Mouse (Mus musculus) lung, postnatal 0 days (tissue): ENCODE results near the gene Rps6ka1.
"Not testable (repeated sequence)": the region's sequence is repeated elsewhere in the genome, so short reads cannot be mapped to it uniquely, and the experiment has no call there.

Experiments used
- CTCF ChIP-seq: IDR thresholded peaks from 2 replicates; pipeline ENCODE4 v1.5.1; 2016; ENCODE audit warnings: antibody characterized with exemption, mild to moderate bottlenecking
- EP300 ChIP-seq: IDR thresholded peaks from 2 replicates; pipeline ENCODE4 v1.6.1; 2016; ENCODE audit warnings: antibody characterized with exemption, mild to moderate bottlenecking, control low read depth

DNA sequence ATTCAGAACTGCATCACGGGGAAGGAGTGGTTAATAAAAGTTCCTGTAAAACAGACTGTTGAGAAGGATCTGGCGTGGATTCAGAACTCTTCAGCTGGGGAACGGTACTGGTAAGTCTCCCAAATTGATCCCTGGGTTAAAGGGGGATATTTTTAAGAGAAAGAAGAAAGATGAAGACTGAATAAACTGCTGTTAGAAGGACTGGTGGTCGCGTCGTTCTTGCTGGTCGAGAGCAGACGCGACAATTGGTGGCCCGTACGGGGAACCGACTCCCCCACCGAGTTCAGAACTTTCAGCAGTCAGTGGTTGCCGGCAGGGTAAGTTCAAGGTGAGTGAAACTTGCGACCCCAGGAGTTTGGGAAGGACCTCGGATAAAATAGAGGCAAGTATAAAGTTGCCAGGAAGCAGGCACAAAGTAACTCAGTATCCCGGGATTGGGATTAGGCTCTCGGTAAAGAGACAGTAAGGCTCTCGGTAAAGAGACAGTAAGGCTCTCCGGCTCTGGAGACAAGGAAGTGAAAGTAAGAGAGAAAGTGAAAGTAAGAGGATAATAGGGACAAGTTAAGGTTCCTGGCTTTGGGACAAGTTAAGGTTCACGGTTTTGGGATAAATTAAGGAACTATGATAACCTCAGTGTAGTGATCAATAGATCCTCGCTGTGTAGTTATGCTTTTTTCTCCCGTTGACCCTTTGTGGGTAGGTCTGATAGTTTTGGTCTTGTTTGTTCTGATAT lies 30.7 kb upstream of the Rps6ka1 start:
- TF ChIP-seq CTCF, EP300: not testable (repeated sequence)
